Comparison of ENCODE assay signal across 12 mouse cellular contexts in the genomic region with DNA sequence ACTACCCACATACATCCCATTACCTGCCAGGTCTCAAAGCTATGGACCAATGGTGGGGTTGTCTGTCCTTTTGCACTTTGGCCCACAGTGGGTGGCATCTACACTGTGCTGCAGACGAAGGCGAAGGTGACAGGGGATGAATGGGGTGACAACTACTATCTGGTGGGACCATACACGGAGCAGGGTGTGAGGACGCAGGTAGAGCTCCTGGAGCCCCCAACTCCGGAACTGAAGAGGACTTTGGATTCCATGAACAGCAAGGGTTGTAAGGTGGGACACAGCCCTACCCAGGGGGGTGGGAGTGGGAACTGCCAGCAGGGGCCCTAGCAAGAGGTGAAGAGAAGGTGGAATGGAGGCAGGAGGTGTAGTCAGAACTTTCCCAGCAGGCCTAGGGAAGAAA. TPM values are rescaled to one million over a fixed set of nuclear protein-coding genes. Genes with fewer than 3 reads are reported as not detected.
DNase-seq lines count a peak whose midpoint lies in the region; ATAC-seq and TF ChIP-seq lines count a peak whose summit lies in the region.
"Had no signal": no experiment of that assay in that cellular context is flagged by ENCODE, and none has a peak within 500 bp of the region (broad histone marks: within the 10 kb centered on the region; RNA-seq: fewer than 3 reads in every experiment).

No protein-coding gene starts in this region.

- TF ChIP-seq CTCF in midbrain, postnatal 0 days (IDR thresholded peaks at IDR 0.05) = no peak

- H3K4me2 ChIP-seq in heart, embryonic 15.5 days = peak overlapping the region; percentile 94
- peak overlapping the region; percentile 72 for H3K4me2 ChIP-seq in intestine, embryonic 16.5 days (ENCODE audit: low read depth, low read length)
- H3K4me2 ChIP-seq in midbrain, postnatal 0 days (ENCODE audit: low read depth, low read length, poor library complexity, severe bottlenecking) = no peak overlapping the region

- peaks cover 44% of the 10 kb centered on the region for H3K4me1 ChIP-seq in heart, embryonic 15.5 days (replicated peaks)
- H3K4me1 ChIP-seq in megakaryocyte, embryonic 14.5 days = peaks cover 58% of the 10 kb centered on the region
- H3K4me1 ChIP-seq in intestine, embryonic 16.5 days (ENCODE audit: control insufficient read depth, insufficient read depth, low read length) = peaks cover 35% of the 10 kb centered on the region
- peaks cover 15% of the 10 kb centered on the region; the same call in 1 of the 2 replicates for H3K4me1 ChIP-seq in midbrain, postnatal 0 days (ENCODE audit: insufficient read depth, low read length)

- peak overlapping the region; percentile 88 for H3K9ac ChIP-seq in heart, embryonic 15.5 days
- peak overlapping the region; percentile 91; the same call in 1 of the 2 replicates for H3K9ac ChIP-seq in intestine, embryonic 16.5 days (ENCODE audit: low read depth, low read length)
- H3K9ac ChIP-seq in midbrain, postnatal 0 days (replicated peaks; ENCODE audit: low read length, poor library complexity, severe bottlenecking) = 0 out of 2 replicates have a peak overlapping the region, but pooled peaks have one; percentile 19

- no peaks in the 10 kb centered on the region for H3K27me3 ChIP-seq in heart, embryonic 15.5 days
- H3K27me3 ChIP-seq in megakaryocyte, embryonic 14.5 days (replicated peaks) = no peaks in the 10 kb centered on the region
- H3K27me3 ChIP-seq in intestine, embryonic 16.5 days (replicated peaks; ENCODE audit: control insufficient read depth, insufficient read depth, low read length) = no peaks in the 10 kb centered on the region
- no peaks in the 10 kb centered on the region for H3K27me3 ChIP-seq in midbrain, postnatal 0 days (ENCODE audit: insufficient read depth, low read length)
- H3K27me3 ChIP-seq: liver, embryonic 12.5 days had no signal

- no peaks in the 10 kb centered on the region for H3K9me3 ChIP-seq in heart, embryonic 15.5 days (replicated peaks)
- no peaks in the 10 kb centered on the region for H3K9me3 ChIP-seq in megakaryocyte, embryonic 14.5 days
- no peaks in the 10 kb centered on the region for H3K9me3 ChIP-seq in intestine, embryonic 16.5 days (ENCODE audit: control insufficient read depth, low read length)
- no peaks in the 10 kb centered on the region for H3K9me3 ChIP-seq in midbrain, postnatal 0 days (ENCODE audit: low read length)
- H3K9me3 ChIP-seq: liver, embryonic 12.5 days had no signal

- H3K4me3 ChIP-seq in heart, embryonic 15.5 days = peak overlapping the region; percentile 80; the same call in 1 of the 2 replicates
- H3K4me3 ChIP-seq in megakaryocyte, embryonic 14.5 days (replicated peaks) = peak overlapping the region; percentile 99
- no peak overlapping the region for H3K4me3 ChIP-seq in intestine, embryonic 16.5 days (ENCODE audit: low read length)
- H3K4me3 ChIP-seq in midbrain, postnatal 0 days (ENCODE audit: low read depth, low read length) = no peak overlapping the region

- no peak overlapping the region for H3K27ac ChIP-seq in heart, embryonic 15.5 days
- H3K27ac ChIP-seq in intestine, embryonic 16.5 days (ENCODE audit: low read length) = no peak overlapping the region
- H3K27ac ChIP-seq in midbrain, postnatal 0 days (ENCODE audit: low read depth, low read length) = no peak overlapping the region
- H3K27ac ChIP-seq: liver, embryonic 12.5 days had no signal

- H3K36me3 ChIP-seq in heart, embryonic 15.5 days = peaks cover 28% of the 10 kb centered on the region
- H3K36me3 ChIP-seq in megakaryocyte, embryonic 14.5 days (replicated peaks; ENCODE audit: low read length) = peaks cover 61% of the 10 kb centered on the region
- H3K36me3 ChIP-seq in intestine, embryonic 16.5 days (ENCODE audit: control insufficient read depth, insufficient read depth, low read length) = no peaks in the 10 kb centered on the region; the same call in 1 of the 2 replicates
- peaks cover 15% of the 10 kb centered on the region; the same call in 1 of the 2 replicates for H3K36me3 ChIP-seq in midbrain, postnatal 0 days (ENCODE audit: insufficient read depth, low read length)

- ATAC-seq in heart, embryonic 15.5 days (replicated peaks; ENCODE audit: insufficient number of reproducible peaks, insufficient read depth, low FRiP score, low read depth) = no peak
- no peak for ATAC-seq in megakaryocyte, adult 5-6 weeks (ENCODE audit: poor library complexity, severe bottlenecking)
- ATAC-seq in intestine, embryonic 16.5 days = no peak
- ATAC-seq in midbrain, postnatal 0 days (ENCODE audit: low FRiP score) = no peak
- ATAC-seq: liver, embryonic 12.5 days had no signal

- WGBS in heart, embryonic 15.5 days = 85% methylated on average over 5 of the region's 5 CpGs
- 90% methylated on average over 5 of the region's 5 CpGs for WGBS in intestine, embryonic 16.5 days
- 97% methylated on average over 5 of the region's 5 CpGs for WGBS in midbrain, postnatal 0 days

- DNase-seq in heart, adult 8-10 months (ENCODE audit: low spot score) = no peak
- no peak for DNase-seq in midbrain, postnatal 0 days (ENCODE audit: low spot score)
- no peak for DNase-seq in urinary bladder, postnatal 36 days (ENCODE audit: low spot score in 2 of 2)
- no peak for DNase-seq in frontal cortex, postnatal 36 days (ENCODE audit: low spot score in 2 of 2)
- DNase-seq: layer of hippocampus, adult 9-11 months; thymus, postnatal 4 days had no signal

RNA-seq across cellular contexts. Expression of a gene that starts 1.5 kb away (rescaled TPM):
- 65.0 and 82.1 TPM in 2 replicates for polyA plus RNA-seq in heart, embryonic 15.5 days (2015; fragmentation: Nextera tagmentation; extraction: Ambion mirVana)
- total RNA-seq in heart, adult 8-10 months (2022) = 10 to 100 TPM; 23.1 to 31.5 (median 26.8) TPM
- polyA plus RNA-seq in megakaryocyte, embryonic 14.5 days (2012; ENCODE audit: insufficient read depth, low replicate concordance) = 90.5 and 244 TPM in 2 replicates
- 48.6 and 51.6 TPM in 2 replicates for total RNA-seq in megakaryocyte, adult 5-6 weeks (2015)
- 52.9 and 60.2 TPM in 2 replicates for total RNA-seq in megakaryocyte, adult 5-6 weeks (2017)
- polyA plus RNA-seq in intestine, embryonic 16.5 days (2015; fragmentation: Nextera tagmentation; extraction: Ambion mirVana) = 121 and 134 TPM in 2 replicates
- 129 and 146 TPM in 2 replicates for total RNA-seq in midbrain, postnatal 0 days (2014; rRNA removed)
- 80.5 and 90.8 TPM in 2 replicates for polyA plus RNA-seq in midbrain, postnatal 0 days (2015; fragmentation: Nextera tagmentation; extraction: Ambion mirVana)

RNA-seq across cellular contexts. Expression of a gene that starts 1.8 kb away (rescaled TPM):
- 111 and 113 TPM in 2 replicates for polyA plus RNA-seq in heart, embryonic 15.5 days (2015; fragmentation: Nextera tagmentation; extraction: Ambion mirVana)
- total RNA-seq in heart, adult 8-10 months (2022) = 100 to 1,000 TPM; 106 to 122 (median 112) TPM
- 33.8 and 44.5 TPM in 2 replicates for polyA plus RNA-seq in megakaryocyte, embryonic 14.5 days (2012; ENCODE audit: insufficient read depth, low replicate concordance)
- 9.8 and 10.6 TPM in 2 replicates for total RNA-seq in megakaryocyte, adult 5-6 weeks (2015)
- total RNA-seq in megakaryocyte, adult 5-6 weeks (2017) = 7.2 and 8.8 TPM in 2 replicates
- 49.4 and 53.1 TPM in 2 replicates for polyA plus RNA-seq in intestine, embryonic 16.5 days (2015; fragmentation: Nextera tagmentation; extraction: Ambion mirVana)
- 11.5 and 19.7 TPM in 2 replicates for total RNA-seq in midbrain, postnatal 0 days (2014; rRNA removed)
- 12.0 and 12.2 TPM in 2 replicates for polyA plus RNA-seq in midbrain, postnatal 0 days (2015; fragmentation: Nextera tagmentation; extraction: Ambion mirVana)

RNA-seq across cellular contexts. Expression of a gene that starts 15.8 kb away (rescaled TPM):
- not detected in 2 replicates for polyA plus RNA-seq in heart, embryonic 15.5 days (2015; fragmentation: Nextera tagmentation; extraction: Ambion mirVana)
- total RNA-seq in heart, adult 8-10 months (2022) = not detected
- polyA plus RNA-seq in megakaryocyte, embryonic 14.5 days (2012; ENCODE audit: insufficient read depth, low replicate concordance) = not detected in 2 replicates
- not detected in 2 replicates for total RNA-seq in megakaryocyte, adult 5-6 weeks (2015)
- total RNA-seq in megakaryocyte, adult 5-6 weeks (2017) = not detected in 2 replicates
- polyA plus RNA-seq in intestine, embryonic 16.5 days (2015; fragmentation: Nextera tagmentation; extraction: Ambion mirVana) = 0.28 TPM in 1 of 2 replicates, not detected in the other
- 1.8 TPM in 1 of 2 replicates, not detected in the other for total RNA-seq in midbrain, postnatal 0 days (2014; rRNA removed)
- 0.32 and 0.70 TPM in 2 replicates for polyA plus RNA-seq in midbrain, postnatal 0 days (2015; fragmentation: Nextera tagmentation; extraction: Ambion mirVana)
- total RNA-seq: hematopoietic stem cell, adult 5-6 weeks had no signal
- polyA plus RNA-seq: liver, embryonic 12.5 days had no signal

RNA-seq across cellular contexts. Expression of a gene that starts 22.9 kb away (rescaled TPM):
- 0.81 and 1.6 TPM in 2 replicates for polyA plus RNA-seq in heart, embryonic 15.5 days (2015; fragmentation: Nextera tagmentation; extraction: Ambion mirVana)
- total RNA-seq in heart, adult 8-10 months (2022) = under 1 TPM; 0.30 to 0.50 (median 0.36) TPM
- not detected in 2 replicates for polyA plus RNA-seq in megakaryocyte, embryonic 14.5 days (2012; ENCODE audit: insufficient read depth, low replicate concordance)
- not detected in 2 replicates for total RNA-seq in megakaryocyte, adult 5-6 weeks (2015)
- not detected in 2 replicates for total RNA-seq in megakaryocyte, adult 5-6 weeks (2017)
- polyA plus RNA-seq in intestine, embryonic 16.5 days (2015; fragmentation: Nextera tagmentation; extraction: Ambion mirVana) = 1.4 and 1.8 TPM in 2 replicates
- total RNA-seq in midbrain, postnatal 0 days (2014; rRNA removed) = 0.24 TPM in 1 of 2 replicates, not detected in the other
- polyA plus RNA-seq in midbrain, postnatal 0 days (2015; fragmentation: Nextera tagmentation; extraction: Ambion mirVana) = not detected in 2 replicates

RNA-seq across cellular contexts. Expression of a gene that starts 23.2 kb away (rescaled TPM):
- polyA plus RNA-seq in heart, embryonic 15.5 days (2015; fragmentation: Nextera tagmentation; extraction: Ambion mirVana) = 3,328 and 3,965 TPM in 2 replicates
- total RNA-seq in heart, adult 8-10 months (2022) = 100 to 1,000 TPM; 164 to 329 (median 254) TPM
- 24,502 and 30,989 TPM in 2 replicates for polyA plus RNA-seq in megakaryocyte, embryonic 14.5 days (2012; ENCODE audit: insufficient read depth, low replicate concordance)
- 2,869 and 3,213 TPM in 2 replicates for total RNA-seq in megakaryocyte, adult 5-6 weeks (2015)
- total RNA-seq in megakaryocyte, adult 5-6 weeks (2017) = 1,589 and 1,786 TPM in 2 replicates
- polyA plus RNA-seq in intestine, embryonic 16.5 days (2015; fragmentation: Nextera tagmentation; extraction: Ambion mirVana) = 7,117 and 7,555 TPM in 2 replicates
- 2,165 and 2,428 TPM in 2 replicates for total RNA-seq in midbrain, postnatal 0 days (2014; rRNA removed)
- polyA plus RNA-seq in midbrain, postnatal 0 days (2015; fragmentation: Nextera tagmentation; extraction: Ambion mirVana) = 4,797 and 5,109 TPM in 2 replicates

Comparison
In these comparisons a context has a peak if more than half of its experiments do, and no peak if none do; other contexts are left out.
1. H3K4me3 ChIP-seq: peak in heart, embryonic 15.5 days (single experiment) and megakaryocyte, embryonic 14.5 days (single experiment); none in intestine, embryonic 16.5 days (single experiment) and midbrain, postnatal 0 days (single experiment).
2. H3K9ac ChIP-seq: peak in every context shown above with its lines; median percentile 91 in intestine, embryonic 16.5 days; 88 in heart, embryonic 15.5 days; 19 in midbrain, postnatal 0 days.